In genomic region chr9:28261078-28261753, GRCm38 (mm10) we compare ENCODE assay signal across 8 mouse cellular contexts.
A peak's percentile ranks its signal among the peaks of the same experiment; 100 is the strongest.
DNase-seq lines count a peak whose midpoint lies in the region; ATAC-seq and TF ChIP-seq lines count a peak whose summit lies in the region.

No protein-coding gene starts in this region.

- no peak overlapping the region for H3K4me3 ChIP-seq in kidney, adult 2 months (ENCODE audit: insufficient read depth, low read depth, low read length)
- H3K4me3 ChIP-seq in limb, embryonic 11.5 days (ENCODE audit: low read depth, low read length) = no peak overlapping the region
- no peak overlapping the region for H3K4me3 ChIP-seq in midbrain, postnatal 0 days (ENCODE audit: low read depth, low read length)
- no peak overlapping the region for H3K4me3 ChIP-seq in testis, adult 2 months (ENCODE audit: control insufficient read depth, low read depth, low read length)

- H3K9me3 ChIP-seq in limb, embryonic 11.5 days (ENCODE audit: control insufficient read depth, low read length) = no peaks in the 10 kb centered on the region; the same call in 1 of the 2 replicates
- no peaks in the 10 kb centered on the region for H3K9me3 ChIP-seq in midbrain, postnatal 0 days (ENCODE audit: low read length)

- TF ChIP-seq POLR2A in kidney, adult 2 months (IDR thresholded peaks at IDR 0.05; ENCODE audit: low read depth, low read length) = no peak
- TF ChIP-seq POLR2A in testis, adult 2 months (IDR thresholded peaks at IDR 0.05; ENCODE audit: control insufficient read depth, low read depth, low read length) = no peak

- no peak overlapping the region for H3K9ac ChIP-seq in limb, embryonic 11.5 days (ENCODE audit: low read length)
- H3K9ac ChIP-seq in midbrain, postnatal 0 days (replicated peaks; ENCODE audit: low read length, poor library complexity, severe bottlenecking) = no peak overlapping the region

- peak; percentile 70 for TF ChIP-seq CTCF in kidney, adult 2 months (conservative IDR thresholded peaks at IDR 0.05; ENCODE audit: insufficient read depth, insufficient read length, low read depth, low read length)
- TF ChIP-seq CTCF in midbrain, postnatal 0 days (IDR thresholded peaks at IDR 0.05) = peak; percentile 97
- TF ChIP-seq CTCF in testis, adult 2 months (IDR thresholded peaks at IDR 0.05; ENCODE audit: control insufficient read depth, insufficient read depth, insufficient replicate concordance, low read depth, low read length) = peak; percentile 43; the same call in 1 of the 2 replicates

- H3K27me3 ChIP-seq in kidney, adult 2 months (replicated peaks; ENCODE audit: control insufficient read depth, insufficient read depth, low read length) = no peaks in the 10 kb centered on the region
- no peaks in the 10 kb centered on the region for H3K27me3 ChIP-seq in limb, embryonic 11.5 days (ENCODE audit: control insufficient read depth, insufficient read depth, low read length)
- no peaks in the 10 kb centered on the region for H3K27me3 ChIP-seq in midbrain, postnatal 0 days (ENCODE audit: insufficient read depth, low read length)
- no peaks in the 10 kb centered on the region for H3K27me3 ChIP-seq in testis, adult 2 months (ENCODE audit: control insufficient read depth, insufficient read depth, low read length)

- no peaks in the 10 kb centered on the region for H3K4me1 ChIP-seq in kidney, adult 2 months (ENCODE audit: control insufficient read depth, insufficient read depth, low read length)
- H3K4me1 ChIP-seq in limb, embryonic 11.5 days (ENCODE audit: control insufficient read depth, insufficient read depth, low read length) = no peaks in the 10 kb centered on the region
- H3K4me1 ChIP-seq in midbrain, postnatal 0 days (ENCODE audit: insufficient read depth, low read length) = peaks cover 2% of the 10 kb centered on the region; the same call in 1 of the 2 replicates
- H3K4me1 ChIP-seq in testis, adult 2 months (ENCODE audit: control insufficient read depth, insufficient read depth, low read length) = no peaks in the 10 kb centered on the region

- DNase-seq in 416B (ENCODE audit: low read depth) = peak; percentile 59
- peak; percentile 84 for DNase-seq in adrenal gland, postnatal 10 days
- peak; percentile 87 for DNase-seq in embryo, embryonic 9.5 days (ENCODE audit: extremely low spot score)
- peak; percentile 46 to 50 for DNase-seq in gastrocnemius, postnatal 4 days (ENCODE audit: low spot score in 2 of 2)
- peak; percentile 54 for DNase-seq in kidney, adult 2 months
- peak; percentile 87 for DNase-seq in limb, embryonic 11.5 days (ENCODE audit: low spot score)
- peak; percentile 91 for DNase-seq in midbrain, postnatal 0 days (ENCODE audit: low spot score)

- no peaks in the 10 kb centered on the region for H3K36me3 ChIP-seq in kidney, adult 2 months (ENCODE audit: control insufficient read depth, insufficient read depth, low read length)
- H3K36me3 ChIP-seq in limb, embryonic 11.5 days (ENCODE audit: control insufficient read depth, insufficient read depth, low read length) = no peaks in the 10 kb centered on the region
- no peaks in the 10 kb centered on the region for H3K36me3 ChIP-seq in midbrain, postnatal 0 days (ENCODE audit: insufficient read depth, low read length)
- no peaks in the 10 kb centered on the region for H3K36me3 ChIP-seq in testis, adult 2 months (ENCODE audit: control insufficient read depth, insufficient read depth, low read length)

- no peak overlapping the region for H3K27ac ChIP-seq in kidney, adult 2 months (ENCODE audit: insufficient read depth, low read depth, low read length)
- no peak overlapping the region for H3K27ac ChIP-seq in limb, embryonic 11.5 days (replicated peaks; ENCODE audit: low read depth, low read length)
- H3K27ac ChIP-seq in midbrain, postnatal 0 days (ENCODE audit: low read depth, low read length) = no peak overlapping the region
- H3K27ac ChIP-seq in testis, adult 2 months (ENCODE audit: control insufficient read depth, insufficient read depth, low read depth, low read length) = no peak overlapping the region

- no peak for ATAC-seq in limb, embryonic 11.5 days (ENCODE audit: insufficient number of reproducible peaks, low FRiP score, low TSS enrichment, low read depth)
- peak; percentile 80 for ATAC-seq in midbrain, postnatal 0 days (ENCODE audit: low FRiP score)

- no peak overlapping the region for H3K4me2 ChIP-seq in limb, embryonic 11.5 days (ENCODE audit: low read depth, severe bottlenecking)
- H3K4me2 ChIP-seq in midbrain, postnatal 0 days (ENCODE audit: low read depth, low read length, poor library complexity, severe bottlenecking) = no peak overlapping the region

- 23% methylated on average over 7 of the region's 7 CpGs for whole genome bisulfite sequencing in kidney, adult 2 months
- WGBS in limb, embryonic 11.5 days = 20% methylated on average over 7 of the region's 7 CpGs
- 14% methylated on average over 7 of the region's 7 CpGs for WGBS in midbrain, postnatal 0 days

Comparison
In these comparisons a context has a peak if more than half of its experiments do, and no peak if none do; other contexts are left out.
1. CTCF ChIP-seq: peak in every context shown above with its lines; median percentile 97 in midbrain, postnatal 0 days; 70 in kidney, adult 2 months; 43 in testis, adult 2 months.